Mouse (Mus musculus) spleen, adult 2 months (tissue): ENCODE results near the gene Olfr1211.

Experiments
- CTCF ChIP-seq: fragments of 200-500 bp; IDR thresholded peaks from 2 replicates; pipeline ENCODE4 v1.5.1; 2011; ENCODE audit warnings: mild to moderate bottlenecking, inconsistent platforms; ENCODE audit not compliant: insufficient read depth, insufficient read length, insufficient replicate concordance; ENCODE audit errors: extremely low read depth
- POLR2A ChIP-seq: fragments of 200-500 bp; IDR thresholded peaks from 2 replicates; pipeline ENCODE4 v1.6.1; 2011; ENCODE audit warnings: low read depth, low read length, inconsistent platforms

- TF ChIP-seq POLR2A (no peak), CTCF (no peak)
These were observed at the start of gene Olfr1211 for GRCm38 (mm10) chr2:88938011-88938410.
